In genomic region chr10:28138399-28138798, GRCm38 (mm10) we compare ENCODE assay signal across 15 mouse cellular contexts.
"Had no signal": no experiment of that assay in that cellular context is flagged by ENCODE, and none has a peak within 500 bp of the region (broad histone marks: within the 10 kb centered on the region; RNA-seq: fewer than 3 reads in every experiment).

No protein-coding gene starts in this region.

- H3K27ac ChIP-seq: hindbrain, embryonic 14.5 days; limb, embryonic 12.5 days; liver, embryonic 13.5 days; lung, embryonic 15.5 days; macrophage; neural tube, embryonic 13.5 days; stomach, embryonic 15.5 days had no signal

- H3K9me3 ChIP-seq: limb, embryonic 12.5 days; liver, embryonic 13.5 days; lung, embryonic 15.5 days; megakaryocyte, embryonic 14.5 days; neural tube, embryonic 13.5 days; stomach, embryonic 15.5 days had no signal

- DNase-seq: kidney, postnatal 25 days; liver; liver, embryonic 13.5 days; liver, postnatal 0 days; lung, postnatal 14 days; right cerebral cortex, postnatal 14 days; thymus, adult 2 months; thymus, postnatal 25 days had no signal

- ATAC-seq: liver, postnatal 0 days had no signal

- H3K4me3 ChIP-seq: limb, embryonic 12.5 days; liver, embryonic 13.5 days; lung, embryonic 15.5 days; megakaryocyte, embryonic 14.5 days; neural tube, embryonic 13.5 days; stomach, embryonic 15.5 days had no signal

- H3K9ac ChIP-seq: hindbrain, embryonic 14.5 days; limb, embryonic 12.5 days; liver, embryonic 13.5 days; liver, postnatal 0 days; lung, embryonic 15.5 days; neural tube, embryonic 13.5 days; stomach, embryonic 15.5 days had no signal

- H3K4me1 ChIP-seq: limb, embryonic 12.5 days; liver, embryonic 13.5 days; lung, embryonic 15.5 days; megakaryocyte, embryonic 14.5 days; neural tube, embryonic 13.5 days; stomach, embryonic 15.5 days had no signal

- H3K4me2 ChIP-seq: hindbrain, embryonic 14.5 days; limb, embryonic 12.5 days; liver, embryonic 13.5 days; lung, embryonic 15.5 days; neural tube, embryonic 13.5 days; stomach, embryonic 15.5 days had no signal

- H3K36me3 ChIP-seq: limb, embryonic 12.5 days; liver, embryonic 13.5 days; lung, embryonic 15.5 days; neural tube, embryonic 13.5 days; stomach, embryonic 15.5 days had no signal

- H3K27me3 ChIP-seq: limb, embryonic 12.5 days; liver, embryonic 13.5 days; lung, embryonic 15.5 days; megakaryocyte, embryonic 14.5 days; neural tube, embryonic 13.5 days; stomach, embryonic 15.5 days had no signal
